Mouse (Mus musculus) adrenal gland, adult 8-10 months (tissue): Measurements from ENCODE around the gene Gm21258. TPM values are rescaled to one million over a fixed set of nuclear protein-coding genes. Genes with fewer than 3 reads are reported as not detected.
"Not testable (repeated sequence)": the region's sequence is repeated elsewhere in the genome, so short reads cannot be mapped to it uniquely, and the experiment has no call there.

Experiments used
- DNase-seq: peaks from one replicate; pipeline ENCODE4 v3.0.0; 2022
- total RNA-seq, 4 experiments: library from RNA; stranded (reverse); gene quantifications; 2 replicates each; pipeline ENCODE4 v1.2.4; 2022

The Gm21258 gene
- not detected for total RNA-seq

- not testable (repeated sequence) for DNase-seq
Measured at GRCm38 (mm10) chrY:52779740-52780139, at the start of gene Gm21258. Gene Gm21258 (plus strand): TSS chrY:52780040.
